Mouse (Mus musculus) left cerebral cortex, postnatal 25 days (tissue): ENCODE measurements at regions not wholly inside any gene's neighbourhood (a gene's known extent, or its start where the extent isn't known, plus 50 kb on each side); places are given as distances from the start of the nearest gene placed in this dataset.

ENCODE experiments used
- DNase-seq, 2 experiments: peaks; one replicate each; pipeline ENCODE4 v3.0.0; 2022; ENCODE audit warnings: low spot score in 2 of 2, mixed read lengths in 1 of 2
- intact Hi-C: fragments of 180-260 bp; cut with DNase I; formaldehyde crosslinking; loops from one replicate; pipeline ENCODE4 v1.15.1; 2025

DNA sequence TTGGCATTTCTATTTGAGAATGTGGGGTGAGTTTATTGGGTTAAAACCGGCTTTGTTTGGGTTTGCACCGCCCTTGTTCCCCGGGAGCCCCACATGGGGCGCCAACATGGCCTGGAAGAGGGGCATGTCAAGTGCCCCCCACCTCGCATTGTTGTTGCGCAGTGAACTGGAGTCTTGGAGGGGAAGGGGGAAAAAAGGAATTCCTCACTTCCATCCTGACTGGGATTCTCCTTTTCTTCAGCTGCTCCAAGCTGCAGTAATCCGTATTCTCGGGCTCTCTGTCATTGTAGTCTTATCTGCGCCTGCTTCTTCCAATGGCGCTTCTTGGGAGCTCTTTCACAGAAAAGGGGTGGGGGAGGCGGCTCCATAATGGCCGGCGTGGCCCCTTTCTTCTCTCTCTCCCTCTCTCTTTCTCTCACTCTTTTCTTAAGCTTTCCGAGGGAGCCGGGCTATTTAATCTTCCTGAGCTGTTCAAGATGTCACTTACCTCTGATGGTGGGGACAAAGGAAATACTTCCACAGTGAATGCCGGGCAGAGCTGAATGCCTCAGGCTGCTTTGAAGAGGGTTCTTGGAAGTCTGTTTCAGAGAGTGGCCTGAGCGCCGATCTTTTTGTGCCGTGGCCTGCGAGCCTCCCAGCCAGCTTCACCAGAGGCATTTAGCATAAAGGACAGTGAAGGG, 218.6 kb downstream of the Mycn start:
- intact Hi-C loops, result no loop called here
- DNase-seq, result no peak

DNA sequence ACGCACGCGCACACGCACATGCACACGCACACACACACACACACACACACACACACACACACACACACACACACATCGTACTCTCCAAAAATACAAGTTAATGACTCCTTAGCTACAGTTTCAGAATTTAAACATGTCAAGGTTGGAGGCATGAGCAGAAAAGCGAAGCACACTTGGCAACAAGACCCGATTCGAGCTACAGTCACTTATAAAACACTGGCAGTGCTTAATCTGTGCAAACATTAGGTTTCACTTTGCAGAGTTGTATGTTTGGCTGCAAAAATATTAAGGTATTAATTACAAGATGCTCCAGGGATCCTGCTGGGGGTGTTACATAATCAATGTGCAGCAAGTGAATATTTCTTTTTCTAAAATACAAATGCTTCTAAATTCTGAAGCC, 225.0 kb downstream of the Mycn start:
- intact Hi-C loops, result loop anchor here (5.0 kb wide), 1 partner anchor 226 kb away; the partner anchor contains the start of gene Mycn
- DNase-seq, result peak; percentile 15 to 36

DNA sequence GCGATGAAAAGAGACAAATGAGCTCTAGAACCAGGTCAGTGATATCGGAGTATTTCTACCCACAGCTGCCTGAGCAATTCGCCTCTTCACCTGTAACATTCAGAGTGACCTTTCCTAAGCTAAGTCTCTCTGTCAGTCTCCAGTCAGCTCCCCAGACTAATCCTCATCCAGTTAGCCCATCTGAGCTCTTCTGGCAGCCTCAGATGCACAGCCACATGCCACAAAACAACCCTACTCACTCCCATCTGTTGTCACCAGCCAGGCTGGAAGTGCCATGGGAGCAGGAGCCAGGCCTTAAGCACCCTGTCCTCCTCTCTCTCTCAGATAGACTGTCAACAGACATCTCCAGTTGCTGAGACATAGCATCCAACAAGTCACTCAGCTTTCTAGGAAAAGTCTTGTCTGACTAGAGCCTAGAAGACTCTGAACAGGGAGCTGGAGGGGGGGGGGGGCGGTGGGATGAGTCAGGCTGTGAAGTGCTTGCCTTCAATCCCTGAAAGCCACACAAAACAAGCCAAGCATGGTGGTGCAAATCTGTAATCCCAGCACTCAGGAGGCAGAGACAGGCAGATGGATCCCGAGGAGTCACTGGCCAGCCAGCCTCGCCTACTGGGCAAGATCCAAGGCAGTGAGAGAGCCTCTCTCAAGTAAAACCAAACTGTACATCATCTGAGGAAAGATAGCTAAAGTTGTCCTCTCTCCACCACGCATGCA, 225.6 kb downstream of the Mycn start:
- intact Hi-C loops, result loop anchor here (5.0 kb wide), 1 partner anchor 226 kb away; the partner anchor contains the start of gene Mycn
- peak; percentile 23 to 72 for DNase-seq

DNA sequence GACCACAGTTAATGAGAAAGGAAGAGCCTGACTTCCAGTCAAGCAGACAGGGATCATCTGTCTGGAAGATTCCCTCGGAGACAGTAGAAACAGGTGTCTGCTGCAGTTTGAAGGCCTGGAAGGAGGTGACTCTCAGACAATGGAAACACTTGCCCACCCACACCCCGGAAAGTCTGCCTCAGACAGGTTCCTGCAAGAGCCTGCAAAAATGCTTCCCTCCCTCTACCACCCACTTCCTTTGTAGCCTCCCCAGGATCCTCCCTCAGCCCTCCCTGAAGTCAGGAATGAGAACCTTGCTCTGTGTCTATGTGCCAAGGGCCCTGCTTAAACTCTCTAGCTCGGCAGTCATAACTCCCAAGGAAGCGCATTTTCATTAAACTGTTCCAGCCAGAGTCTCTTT, 226.2 kb downstream of the Mycn start:
- intact Hi-C loops, result loop anchor here (5.0 kb wide), 1 partner anchor 227 kb away; the partner anchor contains the start of gene Mycn
- DNase-seq, result peak; percentile 20 to 42

DNA sequence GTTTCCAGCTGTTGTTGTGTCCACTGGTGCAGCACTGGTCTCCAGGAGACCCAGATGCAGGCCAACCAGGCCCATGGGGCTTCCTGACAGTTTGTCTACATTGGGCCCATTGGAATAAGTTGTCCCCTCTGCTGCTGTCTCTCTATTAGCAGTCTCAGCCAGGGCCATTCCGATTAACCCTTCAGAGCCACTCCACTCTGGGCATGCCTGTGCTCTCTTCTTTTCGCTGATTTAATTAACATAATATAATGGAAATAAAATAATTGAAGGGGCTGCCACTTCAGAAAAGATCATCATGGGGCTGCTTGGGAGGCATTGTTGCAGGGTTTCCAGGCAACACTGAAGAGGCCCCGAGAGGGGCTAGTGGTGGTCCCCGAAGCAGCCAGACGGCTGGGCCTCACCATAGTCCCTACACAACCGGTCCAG, 231.5 kb downstream of the Mycn start:
- intact Hi-C loops, result no loop called here
- no peak for DNase-seq

DNA sequence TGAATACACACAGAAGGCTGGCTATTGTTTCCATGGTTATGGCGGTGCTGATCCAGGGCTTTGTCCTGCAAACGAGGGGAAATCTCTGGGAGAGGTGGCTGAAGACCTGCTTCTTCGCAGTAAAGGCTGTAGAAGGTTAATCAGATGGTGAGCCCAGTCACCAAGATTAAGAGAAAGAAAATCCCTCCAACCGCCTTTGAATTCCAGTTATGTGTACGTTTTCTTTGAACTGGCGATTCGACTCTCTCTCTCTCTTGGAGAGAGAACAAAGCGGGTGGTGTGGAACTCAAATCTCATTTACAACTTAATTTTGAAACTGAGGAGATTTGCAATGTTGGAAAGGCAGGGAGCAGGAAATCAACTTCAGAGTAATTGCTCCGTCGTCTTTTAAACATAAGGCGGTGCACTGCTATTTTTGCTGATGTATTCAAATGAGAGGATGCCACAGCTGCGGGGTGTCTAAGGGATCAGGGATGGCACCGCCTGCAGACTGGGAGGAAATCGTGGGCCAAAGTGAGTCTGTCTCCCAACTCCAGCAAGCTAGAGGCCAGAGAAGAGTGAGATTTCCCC, 232.7 kb downstream of the Mycn start:
- peak; percentile 16 to 67 for DNase-seq
- intact Hi-C loops, result no loop called here

DNA sequence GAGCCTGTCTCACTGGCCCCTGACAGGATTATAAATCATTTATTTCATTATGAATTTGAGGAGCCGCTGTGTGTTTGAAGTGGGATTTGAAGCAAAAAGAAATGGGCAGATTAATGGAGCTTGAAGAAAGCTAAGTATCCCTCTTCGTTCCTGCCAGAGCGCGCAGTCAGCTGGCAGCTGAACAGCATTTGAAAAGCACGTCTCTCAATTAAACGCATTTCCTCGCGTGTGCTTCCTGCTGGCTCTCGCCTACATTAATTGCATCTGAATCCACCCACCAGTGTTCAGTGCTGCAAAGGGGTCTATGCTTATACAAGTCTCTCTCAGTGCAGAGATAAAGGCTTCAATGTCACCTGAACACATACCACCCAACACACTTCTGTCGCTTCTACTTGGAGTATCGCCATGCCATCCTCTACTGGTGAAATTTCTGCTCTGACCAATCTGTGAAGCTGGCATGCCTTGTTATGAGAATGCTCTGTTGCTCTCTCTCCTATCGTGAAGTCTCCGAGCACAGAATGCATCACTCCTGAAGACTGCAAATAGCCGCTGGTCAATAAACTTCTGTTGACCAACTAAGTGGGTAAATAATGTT, 235.3 kb downstream of the Mycn start:
- intact Hi-C loops, result no loop called here
- DNase-seq, result peak in 1 of 2 experiments; percentile 24

DNA sequence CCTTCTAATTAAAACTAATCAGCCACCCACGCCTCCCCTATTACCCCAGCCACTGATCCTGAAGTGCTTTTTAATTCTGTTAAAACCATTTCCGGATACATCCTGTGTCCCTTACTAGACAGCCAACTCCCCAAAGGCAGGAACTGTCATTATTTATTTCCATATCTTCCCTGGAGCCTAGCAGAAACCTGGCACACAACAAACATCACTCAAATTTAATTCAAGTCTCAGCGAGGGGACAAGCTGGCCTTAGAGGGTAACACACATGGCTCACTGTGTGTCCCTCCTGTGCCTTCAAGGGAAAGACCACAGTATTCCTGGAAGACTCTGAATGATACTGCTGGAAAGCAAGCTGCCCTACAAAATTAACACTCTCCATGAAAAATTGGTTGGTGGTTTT, 240.0 kb downstream of the Mycn start:
- intact Hi-C loops, result no loop called here
- no peak for DNase-seq

DNA sequence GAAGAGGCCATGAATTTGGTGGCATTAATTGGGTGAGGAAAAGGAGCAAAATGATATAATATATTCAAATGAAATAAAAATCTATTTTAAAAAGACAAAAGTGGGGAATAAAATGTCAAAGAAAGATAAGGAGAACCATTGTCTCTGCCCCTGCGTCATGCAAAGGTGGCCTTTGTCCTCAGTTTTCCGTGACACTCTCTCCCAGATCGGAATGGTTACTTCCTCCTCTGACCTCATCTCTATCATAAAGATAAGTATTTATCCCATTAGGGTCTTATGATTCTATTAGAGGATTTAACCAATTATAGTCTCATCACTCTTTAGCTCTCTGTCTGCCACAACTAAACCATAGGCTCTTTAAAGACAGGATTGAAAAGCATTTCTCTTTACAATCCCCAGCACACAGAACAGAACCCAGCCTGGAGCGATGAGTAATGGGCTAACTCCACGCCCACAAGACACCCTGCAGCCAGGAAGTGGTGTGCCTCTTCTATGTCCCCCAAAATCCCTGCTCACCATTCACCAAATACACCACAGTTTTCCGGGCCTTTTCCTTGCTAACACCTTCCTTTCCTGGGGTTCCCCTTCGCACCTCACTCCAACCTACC, 240.6 kb downstream of the Mycn start:
- intact Hi-C loops, result no loop called here
- no peak for DNase-seq

DNA sequence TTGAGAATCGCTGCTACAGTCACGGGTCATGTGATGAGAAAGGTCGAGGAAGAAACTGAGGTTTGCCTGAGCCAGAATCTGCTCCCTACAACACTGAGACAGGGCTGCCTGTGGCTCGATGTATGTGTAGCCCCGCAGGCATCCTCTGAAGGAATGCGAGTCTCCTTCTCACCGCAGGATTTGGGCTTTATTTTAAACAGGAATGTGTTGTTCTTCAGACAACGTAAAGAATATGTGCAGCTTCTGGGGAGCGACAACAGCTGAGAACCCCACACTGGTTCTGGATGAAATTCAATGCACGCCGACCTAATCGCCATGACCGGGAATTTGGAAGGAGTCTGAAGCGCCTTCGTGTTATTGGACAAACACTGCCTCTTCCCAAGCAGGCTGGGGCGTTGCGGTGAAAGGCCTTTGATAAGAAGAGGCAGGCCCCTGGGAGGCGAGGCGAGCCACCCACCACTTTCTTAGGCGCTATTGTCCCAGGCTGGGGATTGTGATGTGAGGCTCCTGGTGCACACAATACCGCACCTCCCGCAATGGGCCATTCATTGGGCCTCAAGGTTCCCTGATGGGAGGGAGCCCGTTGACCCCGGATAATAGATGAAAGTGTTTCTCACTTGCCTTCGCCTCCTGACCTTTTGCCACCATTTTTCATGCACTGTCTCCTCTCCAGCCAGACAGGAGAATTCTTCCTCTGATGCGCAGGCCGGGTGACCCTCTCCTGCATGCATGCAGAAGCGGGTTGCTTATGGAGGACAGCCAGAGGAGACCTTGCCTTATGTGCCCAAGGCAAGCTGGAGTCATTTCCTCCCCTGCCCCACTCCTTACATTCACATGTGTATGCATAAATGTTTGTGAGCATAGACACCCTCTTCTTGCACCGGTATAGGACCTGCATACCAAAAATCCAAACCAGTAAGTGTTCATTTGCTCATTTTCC, 247.6 kb downstream of the Mycn start:
- no peak for DNase-seq
- intact Hi-C loops, result no loop called here

DNA sequence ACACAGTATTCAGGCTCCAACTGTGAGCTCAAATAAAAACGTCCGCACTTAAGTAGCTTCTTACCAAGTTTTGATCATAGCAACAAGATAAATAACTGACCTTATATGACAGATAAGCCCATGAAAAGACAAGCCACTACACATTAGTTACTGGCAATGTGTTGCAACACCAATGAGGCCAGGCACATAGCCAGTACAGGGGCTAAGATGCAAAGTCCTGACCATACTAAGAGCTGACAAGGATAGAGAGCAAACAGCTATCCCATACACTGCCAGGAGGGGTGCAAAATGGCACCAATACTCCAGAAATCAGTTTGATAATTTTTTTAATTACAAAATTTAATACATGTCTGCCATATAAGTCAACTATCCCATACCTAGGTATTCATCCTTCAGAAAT, 254.3 kb downstream of the Mycn start:
- intact Hi-C loops, result loop anchor here (10.0 kb wide), 1 partner anchor 527 kb away; no protein-coding TSS in a partner anchor

DNA sequence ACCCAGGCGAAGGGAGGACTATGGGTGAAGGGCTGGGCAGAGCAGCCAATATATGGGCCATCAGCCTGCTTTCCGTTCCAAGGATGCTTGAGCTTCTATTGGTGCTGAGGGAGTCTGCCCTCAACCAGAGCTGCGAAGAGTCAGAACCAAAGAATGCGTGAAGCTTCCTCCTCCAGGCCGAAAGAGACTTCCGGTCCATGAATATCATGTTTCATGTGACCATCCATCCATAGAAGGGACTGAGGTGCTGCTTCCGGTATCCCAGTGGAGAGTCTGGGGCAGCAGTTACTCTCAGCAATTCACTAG, 256.5 kb downstream of the Mycn start:
- intact Hi-C loops, result loop anchor here (10.0 kb wide), 1 partner anchor 530 kb away; no protein-coding TSS in a partner anchor
- no peak for DNase-seq

More for the DNA sequence above, 254.3 kb downstream of the Mycn start:
- DNase-seq, result no peak

DNA sequence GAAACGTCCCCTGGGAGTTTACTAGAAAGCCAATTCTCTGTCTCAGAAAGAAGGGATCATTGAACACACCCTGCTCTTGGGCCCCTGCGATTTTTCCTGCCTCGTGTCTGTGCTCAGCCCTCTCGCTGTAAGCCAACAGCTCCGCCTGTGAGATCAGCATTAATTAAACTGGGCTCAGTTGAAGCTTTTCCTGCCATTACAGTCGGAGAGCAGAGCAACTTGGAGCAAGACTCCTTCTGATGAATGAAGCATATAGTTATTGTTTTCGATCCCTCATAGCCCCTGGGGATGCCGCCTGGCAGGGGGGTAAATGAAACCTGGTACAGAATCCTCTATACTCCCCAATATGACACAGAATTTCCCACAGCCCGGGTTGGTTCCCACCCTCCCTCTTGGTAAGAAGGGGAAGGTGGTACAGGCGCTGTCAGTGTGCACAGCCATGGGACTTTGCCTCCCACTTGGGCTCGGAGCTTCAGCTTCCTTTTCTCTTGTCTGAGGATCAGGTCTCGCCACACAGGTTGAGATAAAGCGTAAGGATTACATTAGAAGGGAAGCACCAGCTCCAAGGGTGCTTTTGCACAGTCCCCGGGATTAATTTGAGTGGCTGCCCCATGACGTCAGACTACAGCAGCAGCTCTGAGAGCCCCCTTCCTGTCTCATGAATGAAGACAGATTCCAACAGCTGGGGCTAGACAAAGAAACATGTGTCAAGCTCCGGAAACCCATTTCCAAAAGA, 257.1 kb downstream of the Mycn start:
- peak in 1 of 2 experiments; percentile 31 for DNase-seq
- intact Hi-C loops, result loop anchor here (5.0 to 10.0 kb wide), 3 partner anchors 258 to 530 kb away; partner anchors contain the start of gene Mycn

DNA sequence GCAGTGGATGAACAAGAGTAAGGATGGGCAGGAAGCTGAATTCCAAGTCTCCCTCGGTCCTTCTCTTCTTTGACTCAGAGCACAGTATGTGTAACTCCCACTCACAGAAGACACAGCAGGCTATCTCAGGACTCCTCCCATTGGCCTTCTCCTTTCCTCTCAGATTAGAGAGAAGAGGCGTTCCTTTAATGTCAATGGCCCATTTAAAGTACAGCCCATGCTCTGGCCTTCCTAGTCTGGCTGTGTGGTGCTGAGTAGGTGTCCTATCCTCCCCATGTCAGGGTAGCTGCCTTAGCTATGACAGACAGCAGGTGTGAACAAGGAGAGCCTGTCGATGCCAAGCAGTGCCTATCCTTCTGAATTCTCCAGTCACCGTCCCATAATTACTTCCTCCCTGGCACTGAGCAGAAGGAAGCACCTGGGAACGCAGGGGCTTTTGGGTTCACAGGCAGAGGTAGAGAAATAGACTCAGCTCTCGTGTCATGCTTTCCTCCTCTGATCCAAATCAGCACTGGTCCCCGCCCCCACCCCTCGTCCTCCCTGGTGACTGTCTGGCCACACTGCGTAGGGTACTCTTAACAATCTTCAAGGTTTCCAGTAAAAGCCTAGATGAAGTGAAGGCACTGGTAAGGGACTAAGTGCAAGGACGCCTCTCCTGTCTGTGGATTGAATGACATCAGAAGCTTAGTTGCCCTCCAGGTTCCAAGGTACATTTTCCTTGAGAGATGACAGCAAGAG, 257.8 kb downstream of the Mycn start:
- intact Hi-C loops, result loop anchor here (5.0 to 10.0 kb wide), 3 partner anchors 258 to 531 kb away; partner anchors contain the start of gene Mycn
- DNase-seq, result peak in 1 of 2 experiments; percentile 68

DNA sequence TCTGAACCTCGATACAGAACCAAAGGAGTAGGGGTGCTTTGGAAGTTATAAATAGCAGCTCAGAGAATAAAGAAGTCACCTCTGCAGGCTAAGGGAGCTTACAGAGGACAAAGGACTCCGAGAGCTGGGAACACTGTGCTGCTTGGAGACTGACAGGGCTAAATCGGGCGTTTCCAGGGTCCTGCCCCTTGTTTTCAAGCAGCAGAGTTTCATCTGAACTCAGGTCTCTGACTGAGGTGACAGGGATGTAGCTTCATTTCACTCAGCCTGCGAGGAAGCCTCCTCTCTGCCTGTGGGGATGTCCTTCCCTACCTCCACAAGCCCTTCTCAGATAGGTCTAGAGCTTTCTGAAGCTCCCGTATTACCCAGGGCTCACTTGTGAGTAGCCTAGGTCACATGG, 260.6 kb downstream of the Mycn start:
- DNase-seq, result no peak

DNA sequence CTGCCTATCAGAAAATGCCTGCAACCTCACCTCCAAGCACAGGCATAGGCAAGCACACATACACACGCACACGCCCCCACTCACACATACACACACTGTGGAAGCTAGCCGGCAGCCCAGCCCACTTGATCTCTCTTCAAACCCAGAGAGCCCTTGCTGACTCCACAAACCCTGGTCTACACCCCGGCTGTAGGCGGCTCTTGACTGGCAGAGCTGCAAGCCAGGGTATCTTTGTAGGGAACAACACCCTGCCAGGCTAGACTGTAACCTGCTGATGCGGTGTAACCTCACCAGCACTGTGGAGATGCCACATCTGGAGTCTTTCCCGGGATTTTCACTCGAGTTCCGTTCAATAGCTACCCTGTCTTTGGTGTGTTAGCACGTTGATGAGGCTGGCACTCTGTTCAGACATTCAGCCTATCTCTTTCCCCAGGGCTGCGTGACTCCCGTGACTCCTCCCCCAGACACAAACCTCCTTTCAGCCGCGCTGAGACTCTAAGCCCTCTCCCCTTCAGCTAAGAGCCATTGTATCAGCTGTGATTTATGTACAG, 261.3 kb downstream of the Mycn start:
- intact Hi-C loops, result loop anchor here (5.0 to 10.0 kb wide), 3 partner anchors 262 to 534 kb away; partner anchors contain the start of gene Mycn

More for the DNA sequence above, 260.6 kb downstream of the Mycn start:
- intact Hi-C loops, result loop anchor here (5.0 to 10.0 kb wide), 3 partner anchors 261 to 534 kb away; partner anchors contain the start of gene Mycn

DNA sequence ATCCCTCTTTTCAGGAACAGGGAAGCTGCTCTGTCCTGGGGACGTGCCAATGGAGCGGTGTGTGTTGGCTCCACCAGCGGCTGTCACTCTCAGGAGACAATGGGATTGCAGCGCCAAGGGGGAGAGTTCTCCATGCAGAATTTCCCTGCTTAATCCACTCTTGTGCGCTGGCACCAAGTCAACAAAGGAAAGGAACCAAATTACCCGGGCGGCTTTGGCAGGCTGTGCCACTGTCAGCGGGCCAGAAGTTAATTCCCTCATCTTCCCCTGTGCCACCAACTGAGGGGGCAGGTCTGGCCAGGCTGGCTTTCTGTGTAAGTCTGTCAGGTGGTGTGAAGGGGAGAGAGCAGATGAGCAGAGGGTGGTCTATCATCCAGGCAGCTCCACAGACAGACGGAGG, 265.0 kb downstream of the Mycn start:
- DNase-seq, result peak; percentile 28 to 49
- intact Hi-C loops, result no loop called here

More for the DNA sequence above, 261.3 kb downstream of the Mycn start:
- DNase-seq, result peak; percentile 46 to 72
